Mouse (Mus musculus): Measurements from ENCODE around the gene Pglyrp1. TPM values are rescaled to one million over a fixed set of nuclear protein-coding genes. Genes with fewer than 3 reads are reported as not detected.

Gene Pglyrp1
- polyA plus RNA-seq, 1 experiment from 2014 or later, result 18.7 TPM

DNA sequence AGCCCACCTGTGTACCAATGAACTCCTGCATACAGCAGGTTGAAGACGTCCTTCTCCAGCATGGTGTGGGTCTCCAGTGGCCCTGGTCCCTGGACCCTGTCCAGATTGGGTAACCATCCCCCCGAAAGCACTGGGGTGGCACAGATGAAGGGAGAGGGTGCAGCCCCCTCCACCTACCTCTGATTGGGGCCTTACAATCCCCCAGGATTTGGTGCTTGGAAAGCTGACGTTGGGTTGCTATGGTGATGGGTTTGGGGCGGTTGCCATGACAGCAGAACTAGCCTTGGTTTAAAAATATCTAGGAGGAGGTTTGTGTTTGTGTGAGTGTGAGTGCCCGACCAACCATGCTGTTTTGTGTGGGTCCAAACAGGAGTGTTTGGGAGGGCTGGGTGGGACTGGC, 51.7 kb downstream of the Pglyrp1 start:
- peak overlapping the region; percentile 66 for H3K27ac ChIP-seq (ENCODE audit: low read depth, low read length)
- no peak overlapping the region for H3K9ac ChIP-seq (replicated peaks; ENCODE audit: low read depth, low read length)
- no peaks in the 10 kb centered on the region for H3K36me3 ChIP-seq (ENCODE audit: control insufficient read depth, insufficient read depth, low read length)
- no peak overlapping the region for H3K4me3 ChIP-seq (ENCODE audit: low read depth, low read length)
- H3K4me2 ChIP-seq (ENCODE audit: low read depth, low read length), result peak overlapping the region; percentile 29; the same call in 1 of the 2 replicates
- WGBS, result 18% methylated on average over 5 of the region's 5 CpGs
- H3K9me3 ChIP-seq (ENCODE audit: control insufficient read depth, low read length), result no peaks in the 10 kb centered on the region
- H3K4me1 ChIP-seq (ENCODE audit: control insufficient read depth, insufficient read depth, low read length), result peaks cover 36% of the 10 kb centered on the region
- ATAC-seq (ENCODE audit: low read depth), result 0 out of 2 replicates have a peak, but pooled peaks have one; percentile 3
- no peaks in the 10 kb centered on the region for H3K27me3 ChIP-seq (ENCODE audit: control insufficient read depth, insufficient read depth, low read length)

DNA sequence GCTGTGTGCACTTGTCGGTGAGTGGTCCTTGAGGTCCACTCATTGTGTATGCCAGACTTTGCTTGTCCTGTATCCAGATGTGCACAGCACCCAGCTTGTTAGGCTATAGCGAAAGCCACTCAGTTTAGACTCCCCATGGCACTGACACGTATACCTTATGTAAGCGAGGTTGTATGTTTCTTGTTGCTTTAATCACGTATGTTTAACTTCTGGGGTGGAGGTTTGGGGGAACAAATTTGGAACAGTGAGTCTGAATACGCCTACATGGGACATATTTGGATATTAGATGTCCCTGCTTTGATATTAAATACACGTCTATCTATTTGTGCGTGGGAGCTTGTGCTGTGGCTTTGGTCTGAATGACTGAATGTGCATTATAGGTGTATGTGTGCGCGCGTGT, 52.1 kb downstream of the Pglyrp1 start:
- Histone ChIP-seq H3K36me3 (ENCODE audit: control insufficient read depth, insufficient read depth, low read length) (no peaks in the 10 kb centered on the region), H3K9ac (replicated peaks; ENCODE audit: low read depth, low read length) (0 out of 2 replicates have a peak overlapping the region, but pooled peaks have one; percentile 18), H3K4me1 (ENCODE audit: control insufficient read depth, insufficient read depth, low read length) (peaks cover 41% of the 10 kb centered on the region), H3K9me3 (ENCODE audit: control insufficient read depth, low read length) (no peaks in the 10 kb centered on the region), H3K4me3 (ENCODE audit: low read depth, low read length) (no peak overlapping the region), H3K27ac (ENCODE audit: low read depth, low read length) (peak overlapping the region; percentile 66), H3K4me2 (ENCODE audit: low read depth, low read length) (peak overlapping the region; percentile 36), H3K27me3 (ENCODE audit: control insufficient read depth, insufficient read depth, low read length) (no peaks in the 10 kb centered on the region)
- WGBS, result 59% methylated on average over 11 of the region's 11 CpGs
- no peak for ATAC-seq (ENCODE audit: low read depth)

DNA sequence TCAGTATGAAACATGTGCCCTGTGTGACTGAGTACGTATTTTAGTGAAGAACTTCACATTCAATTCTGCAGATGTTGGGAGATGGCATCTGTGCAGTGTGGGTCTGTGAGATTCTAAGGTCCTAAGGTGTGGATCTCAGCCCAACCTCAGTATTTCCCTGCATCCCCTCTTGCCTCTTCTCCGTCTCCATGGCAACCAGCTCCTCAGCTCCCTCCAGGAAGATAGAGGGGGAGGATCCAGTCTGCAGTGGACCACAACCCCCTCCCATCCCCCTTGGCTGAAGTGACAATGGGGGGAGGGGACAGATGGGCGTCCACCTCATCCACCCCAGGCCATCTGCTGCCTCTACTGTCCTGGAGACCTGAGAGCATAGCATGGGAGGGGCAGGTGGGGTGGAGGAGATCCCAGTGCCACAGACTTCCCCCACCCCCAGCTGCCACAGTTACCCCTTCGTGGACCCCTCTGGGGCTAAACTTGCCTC, 52.6 kb downstream of the Pglyrp1 start:
- Histone ChIP-seq H3K27ac (ENCODE audit: low read depth, low read length) (peak overlapping the region; percentile 66), H3K9me3 (ENCODE audit: control insufficient read depth, low read length) (no peaks in the 10 kb centered on the region), H3K4me3 (ENCODE audit: low read depth, low read length) (no peak overlapping the region), H3K4me2 (ENCODE audit: low read depth, low read length) (peak overlapping the region; percentile 36), H3K4me1 (ENCODE audit: control insufficient read depth, insufficient read depth, low read length) (peaks cover 43% of the 10 kb centered on the region), H3K27me3 (ENCODE audit: control insufficient read depth, insufficient read depth, low read length) (no peaks in the 10 kb centered on the region), H3K9ac (replicated peaks; ENCODE audit: low read depth, low read length) (peak overlapping the region; percentile 18; the same call in 1 of the 2 replicates), H3K36me3 (ENCODE audit: control insufficient read depth, insufficient read depth, low read length) (no peaks in the 10 kb centered on the region)
- ATAC-seq (ENCODE audit: low read depth), result 0 out of 2 replicates have a peak, but pooled peaks have one; percentile 0
- 9% methylated on average over 4 of the region's 4 CpGs for WGBS

DNA sequence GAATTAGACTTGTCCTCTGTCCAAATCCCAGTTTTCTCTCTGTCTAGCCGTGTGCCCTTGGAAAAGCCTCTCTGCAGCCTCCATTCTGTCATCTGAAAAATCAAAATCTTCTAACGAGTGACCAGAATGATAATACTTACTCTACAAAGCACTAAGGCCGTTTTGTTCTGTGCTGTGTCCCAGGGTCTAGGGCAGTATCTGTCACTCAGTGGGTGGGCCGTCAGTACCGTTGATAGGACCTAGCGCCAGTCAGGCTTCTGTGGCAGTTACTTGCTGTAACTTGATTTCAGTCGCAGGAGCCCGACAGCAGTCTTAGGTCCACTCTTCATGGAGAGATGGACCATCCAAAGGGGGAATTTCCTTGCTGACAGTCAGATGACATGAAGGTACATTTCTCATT, 53.2 kb downstream of the Pglyrp1 start:
- Histone ChIP-seq H3K27ac (ENCODE audit: low read depth, low read length) (peak overlapping the region; percentile 66), H3K4me2 (ENCODE audit: low read depth, low read length) (no peak overlapping the region; the same call in 1 of the 2 replicates), H3K27me3 (ENCODE audit: control insufficient read depth, insufficient read depth, low read length) (no peaks in the 10 kb centered on the region), H3K4me3 (ENCODE audit: low read depth, low read length) (no peak overlapping the region), H3K36me3 (ENCODE audit: control insufficient read depth, insufficient read depth, low read length) (no peaks in the 10 kb centered on the region), H3K9ac (replicated peaks; ENCODE audit: low read depth, low read length) (no peak overlapping the region), H3K4me1 (ENCODE audit: control insufficient read depth, insufficient read depth, low read length) (peaks cover 43% of the 10 kb centered on the region), H3K9me3 (ENCODE audit: control insufficient read depth, low read length) (no peaks in the 10 kb centered on the region)
- ATAC-seq (ENCODE audit: low read depth), result no peak
- 5% methylated on average over 8 of the region's 8 CpGs for WGBS

DNA sequence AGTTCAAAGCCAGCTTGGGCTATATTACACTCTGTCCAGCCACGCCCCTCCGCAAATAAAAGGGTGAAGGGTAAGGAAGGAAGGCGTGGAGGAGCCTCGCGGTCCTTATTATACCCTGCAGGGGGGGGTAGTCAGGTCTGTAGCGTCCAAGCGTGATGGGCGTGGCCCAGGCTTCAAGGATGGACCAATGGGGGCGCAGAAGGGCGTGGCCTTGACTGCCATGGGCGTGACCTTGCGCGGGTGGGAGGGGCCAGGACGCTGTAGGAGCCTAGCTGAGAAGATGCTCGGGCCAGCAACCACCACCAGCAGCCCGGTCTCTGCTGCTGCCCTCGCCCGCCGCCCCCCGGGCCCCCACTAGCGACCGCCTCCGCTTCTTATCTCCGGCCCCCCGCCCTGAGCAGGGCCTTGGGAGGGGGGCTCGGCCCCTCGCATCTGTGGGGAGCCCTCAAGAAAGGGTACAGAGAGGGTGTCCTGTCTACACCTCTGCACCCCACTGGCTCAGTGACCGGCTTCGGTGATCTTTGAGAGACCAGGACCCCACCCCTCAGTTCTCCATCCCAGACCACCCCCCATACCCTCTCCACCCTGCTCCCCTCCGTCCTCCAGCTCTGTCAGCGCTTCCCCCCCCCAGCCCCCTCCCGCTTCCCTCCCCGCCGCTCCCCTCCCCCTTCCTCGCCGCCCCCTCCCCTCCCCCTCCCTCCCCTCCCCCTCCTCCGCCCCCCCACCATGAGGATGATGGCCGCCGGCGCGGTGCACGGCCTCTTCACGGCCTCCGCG, 54.2 kb downstream of the Pglyrp1 start, which contains the start of gene Nova2:
Nova2 (plus strand) TSS at position 727 of the 777 bp plus-strand sequence.
- H3K9ac ChIP-seq (replicated peaks; ENCODE audit: low read depth, low read length), result peak within 1 kb of the TSS; percentile 99
- WGBS, result 1% methylated on average over 26 of the region's 45 CpGs
- peak within 1 kb of the TSS; percentile 94 for H3K27ac ChIP-seq (ENCODE audit: low read depth, low read length)
- no peaks in the 10 kb centered on the region for H3K27me3 ChIP-seq (ENCODE audit: control insufficient read depth, insufficient read depth, low read length)
- peak within 1 kb of the TSS; percentile 85 for H3K4me2 ChIP-seq (ENCODE audit: low read depth, low read length)
- peak within 1 kb of the TSS; percentile 90 for H3K4me3 ChIP-seq (ENCODE audit: low read depth, low read length)
- peak; percentile 84 for ATAC-seq (ENCODE audit: low read depth)
- H3K4me1 ChIP-seq (ENCODE audit: control insufficient read depth, insufficient read depth, low read length), result peaks cover 43% of the 10 kb centered on the region
- H3K9me3 ChIP-seq (ENCODE audit: control insufficient read depth, low read length), result no peaks in the 10 kb centered on the region
- H3K36me3 ChIP-seq (ENCODE audit: control insufficient read depth, insufficient read depth, low read length), result no peaks in the 10 kb centered on the region

DNA sequence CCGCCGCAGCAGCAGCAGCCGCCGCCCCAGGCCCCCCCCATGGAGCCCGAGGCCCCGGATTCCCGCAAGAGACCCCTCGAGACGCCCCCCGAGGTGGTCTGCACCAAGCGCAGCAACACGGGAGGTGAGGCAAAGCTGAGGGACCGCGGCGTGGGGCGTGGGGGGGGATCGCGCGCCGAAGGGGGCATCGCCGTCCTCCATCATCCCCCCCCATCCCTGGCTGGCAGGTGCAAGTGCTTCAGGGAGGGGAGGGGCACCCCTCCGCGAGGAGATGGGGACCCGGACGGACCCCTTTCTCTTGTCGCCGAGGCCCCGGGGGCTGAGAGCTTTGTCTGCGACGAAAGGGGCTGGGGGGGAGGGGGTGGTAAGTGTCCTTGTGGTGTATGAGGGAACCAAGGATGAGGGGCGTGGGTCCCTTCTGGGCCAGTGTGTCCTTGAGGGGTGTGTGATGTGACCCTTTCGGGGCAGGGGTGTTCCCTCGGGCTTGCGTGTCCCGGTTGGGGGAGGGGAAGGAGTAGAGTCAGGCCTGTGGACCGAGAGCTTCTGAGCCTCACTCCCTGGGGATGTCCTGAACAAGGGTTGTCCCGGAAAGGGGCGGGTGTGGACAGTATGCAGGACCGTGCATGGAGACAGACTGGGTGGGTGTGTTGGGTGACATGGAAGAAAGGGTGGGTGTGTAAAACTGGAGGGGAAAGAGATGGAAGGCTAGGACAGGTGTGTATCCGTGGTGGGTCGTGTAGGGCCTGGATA, 55.1 kb downstream of the Pglyrp1 start:
- Histone ChIP-seq H3K4me3 (ENCODE audit: low read depth, low read length) (peak overlapping the region; percentile 90), H3K27ac (ENCODE audit: low read depth, low read length) (peak overlapping the region; percentile 94), H3K36me3 (ENCODE audit: control insufficient read depth, insufficient read depth, low read length) (no peaks in the 10 kb centered on the region), H3K27me3 (ENCODE audit: control insufficient read depth, insufficient read depth, low read length) (no peaks in the 10 kb centered on the region), H3K4me1 (ENCODE audit: control insufficient read depth, insufficient read depth, low read length) (peaks cover 43% of the 10 kb centered on the region), H3K9ac (replicated peaks; ENCODE audit: low read depth, low read length) (peak overlapping the region; percentile 99), H3K9me3 (ENCODE audit: control insufficient read depth, low read length) (no peaks in the 10 kb centered on the region), H3K4me2 (ENCODE audit: low read depth, low read length) (peak overlapping the region; percentile 85)
- ATAC-seq (ENCODE audit: low read depth), result peak; percentile 39
- WGBS, result under 1% methylated on average over 29 of the region's 42 CpGs

DNA sequence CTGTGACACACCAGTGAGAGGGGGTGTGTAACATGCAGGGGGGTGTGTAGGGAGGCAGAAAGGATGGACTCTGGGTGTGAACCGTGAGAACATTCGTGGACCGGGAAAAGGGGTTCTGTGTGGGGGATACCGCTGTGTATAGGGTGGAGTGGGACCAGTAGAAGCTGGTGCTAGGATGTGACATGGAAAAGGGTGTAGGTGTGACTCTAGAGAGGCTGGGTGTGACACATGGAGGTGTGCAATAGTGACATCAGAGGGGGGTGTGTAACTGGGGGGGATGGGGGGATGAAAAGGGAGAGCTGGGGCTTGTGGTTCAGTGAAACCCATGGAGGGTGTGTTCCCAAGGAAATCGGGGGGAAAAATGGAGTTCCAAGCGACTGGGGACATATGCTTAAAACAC, 55.8 kb downstream of the Pglyrp1 start:
- H3K27ac ChIP-seq (ENCODE audit: low read depth, low read length), result peak overlapping the region; percentile 94
- peak; percentile 4; the same call in 1 of the 2 replicates for ATAC-seq (ENCODE audit: low read depth)
- 38% methylated on average over 6 of the region's 6 CpGs for WGBS

DNA sequence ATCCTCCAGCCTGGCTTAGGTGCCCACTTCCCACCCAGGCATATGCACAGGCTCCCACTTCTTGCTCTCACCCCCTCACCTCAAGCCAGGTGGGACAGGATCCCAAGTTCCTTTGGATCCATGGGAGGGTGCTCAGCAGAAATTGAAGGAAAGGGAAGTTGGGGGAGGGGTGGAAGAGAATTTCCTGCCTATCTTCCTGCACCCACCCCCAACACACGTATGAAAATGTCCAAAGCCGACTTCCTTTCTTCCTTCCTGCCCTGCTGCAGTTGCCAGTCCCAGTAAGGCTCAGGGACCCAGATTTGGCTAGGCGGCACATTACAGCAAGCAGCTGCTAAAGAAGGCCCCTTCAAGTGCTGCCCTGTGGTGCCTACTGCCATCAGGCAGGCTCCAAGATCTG, 56.6 kb downstream of the Pglyrp1 start:
- Histone ChIP-seq H3K4me3 (ENCODE audit: low read depth, low read length) (peak overlapping the region; percentile 90), H3K36me3 (ENCODE audit: control insufficient read depth, insufficient read depth, low read length) (no peaks in the 10 kb centered on the region), H3K9ac (replicated peaks; ENCODE audit: low read depth, low read length) (peak overlapping the region; percentile 99; the same call in 1 of the 2 replicates), H3K27me3 (ENCODE audit: control insufficient read depth, insufficient read depth, low read length) (no peaks in the 10 kb centered on the region), H3K4me2 (ENCODE audit: low read depth, low read length) (peak overlapping the region; percentile 85), H3K27ac (ENCODE audit: low read depth, low read length) (peak overlapping the region; percentile 94; the same call in 1 of the 2 replicates), H3K4me1 (ENCODE audit: control insufficient read depth, insufficient read depth, low read length) (peaks cover 37% of the 10 kb centered on the region), H3K9me3 (ENCODE audit: control insufficient read depth, low read length) (no peaks in the 10 kb centered on the region)
- no peak for ATAC-seq (ENCODE audit: low read depth)
- 32% methylated on average over 3 of the region's 3 CpGs for WGBS

More for the DNA sequence above, 55.8 kb downstream of the Pglyrp1 start:
- H3K9ac ChIP-seq (replicated peaks; ENCODE audit: low read depth, low read length), result peak overlapping the region; percentile 99
- H3K9me3 ChIP-seq (ENCODE audit: control insufficient read depth, low read length), result no peaks in the 10 kb centered on the region
- H3K36me3 ChIP-seq (ENCODE audit: control insufficient read depth, insufficient read depth, low read length), result no peaks in the 10 kb centered on the region
- H3K27me3 ChIP-seq (ENCODE audit: control insufficient read depth, insufficient read depth, low read length), result no peaks in the 10 kb centered on the region
- H3K4me1 ChIP-seq (ENCODE audit: control insufficient read depth, insufficient read depth, low read length), result peaks cover 43% of the 10 kb centered on the region
- H3K4me3 ChIP-seq (ENCODE audit: low read depth, low read length), result peak overlapping the region; percentile 90
- H3K4me2 ChIP-seq (ENCODE audit: low read depth, low read length), result peak overlapping the region; percentile 85
